Mouse (Mus musculus): ENCODE results near the gene Cxcr3. TPM values are rescaled to one million over a fixed set of nuclear protein-coding genes. Genes with fewer than 3 reads are reported as not detected.

Cxcr3 gene
- polyA plus RNA-seq, 2 experiments = 0.36 to 0.62 TPM

DNA sequence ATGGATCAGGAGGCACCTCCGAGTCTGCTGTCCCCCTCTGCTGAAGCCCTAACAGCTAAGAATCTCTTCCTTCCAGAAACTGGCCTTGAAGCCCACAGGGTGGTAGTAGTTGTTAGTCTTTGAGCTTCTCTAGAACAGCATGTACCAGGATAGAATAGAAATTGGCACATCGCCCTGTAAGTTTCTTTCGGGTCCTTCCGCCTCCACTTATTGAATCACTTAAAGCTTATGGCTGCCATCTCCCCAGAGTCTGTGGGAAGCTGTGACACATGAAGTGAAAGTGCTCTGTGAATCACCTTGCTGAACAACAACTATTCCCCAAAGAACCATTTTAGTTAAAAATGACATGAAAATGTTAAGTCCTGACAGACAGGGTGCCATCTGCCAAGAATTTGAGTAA lies 31.0 kb upstream of the Cxcr3 start:
- Histone ChIP-seq H3K27me3 (ENCODE audit: control insufficient read depth, insufficient read depth, low read length) (no peaks in the 10 kb centered on the region), H3K27ac (replicated peaks; ENCODE audit: low read depth, low read length) (no peak overlapping the region), H3K9me3 (ENCODE audit: control insufficient read depth, low read length) (no peaks in the 10 kb centered on the region), H3K4me2 (replicated peaks; ENCODE audit: low read depth, low read length, severe bottlenecking) (no peak overlapping the region), H3K4me3 (replicated peaks; ENCODE audit: low read length) (no peak overlapping the region), H3K36me3 (ENCODE audit: control insufficient read depth, insufficient read depth, low read length) (no peaks in the 10 kb centered on the region), H3K9ac (ENCODE audit: low read depth, low read length, severe bottlenecking) (no peak overlapping the region), H3K4me1 (ENCODE audit: control insufficient read depth, insufficient read depth, low read length) (no peaks in the 10 kb centered on the region)
- WGBS = 81% methylated on average over 4 of the region's 4 CpGs
- ATAC-seq (ENCODE audit: low FRiP score, low read depth) (no peak), DNase-seq (ENCODE audit: low spot score) (no peak)
- TF ChIP-seq POLR2A (IDR thresholded peaks at IDR 0.05; ENCODE audit: borderline replicate concordance, extremely low read depth, insufficient read depth, insufficient read length) = no peak

DNA sequence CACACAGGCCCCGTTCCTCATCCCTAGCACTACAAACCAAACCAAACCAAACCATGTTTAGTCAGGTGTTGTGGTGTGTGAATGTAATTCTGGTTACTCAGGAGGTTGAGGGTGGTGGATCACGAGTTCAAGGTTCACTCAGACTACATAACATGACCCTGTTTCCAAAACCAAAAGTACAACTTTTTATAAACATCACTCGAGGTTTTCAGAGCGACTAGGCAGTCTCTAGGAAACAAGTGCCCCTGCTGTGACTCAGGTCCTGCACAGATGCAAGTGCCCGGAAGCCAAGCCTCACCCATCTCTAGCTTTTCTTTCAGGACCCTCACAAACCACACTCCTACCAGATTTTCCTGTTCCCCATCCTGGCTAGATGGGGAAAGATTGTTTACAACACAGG lies 30.6 kb upstream of the Cxcr3 start:
- no peak for TF ChIP-seq POLR2A (IDR thresholded peaks at IDR 0.05; ENCODE audit: borderline replicate concordance, extremely low read depth, insufficient read depth, insufficient read length)
- WGBS = 78% methylated on average over 5 of the region's 5 CpGs
- H3K4me3 ChIP-seq (replicated peaks; ENCODE audit: low read length) = no peak overlapping the region
- H3K9me3 ChIP-seq (ENCODE audit: control insufficient read depth, low read length) = no peaks in the 10 kb centered on the region
- ATAC-seq (ENCODE audit: low FRiP score, low read depth) (no peak), DNase-seq (ENCODE audit: low spot score) (no peak)
- no peak overlapping the region for H3K27ac ChIP-seq (replicated peaks; ENCODE audit: low read depth, low read length)
- H3K4me2 ChIP-seq (replicated peaks; ENCODE audit: low read depth, low read length, severe bottlenecking) = no peak overlapping the region
- H3K4me1 ChIP-seq (ENCODE audit: control insufficient read depth, insufficient read depth, low read length) = no peaks in the 10 kb centered on the region
- no peaks in the 10 kb centered on the region for H3K27me3 ChIP-seq (ENCODE audit: control insufficient read depth, insufficient read depth, low read length)
- no peaks in the 10 kb centered on the region for H3K36me3 ChIP-seq (ENCODE audit: control insufficient read depth, insufficient read depth, low read length)
- no peak overlapping the region for H3K9ac ChIP-seq (ENCODE audit: low read depth, low read length, severe bottlenecking)

DNA sequence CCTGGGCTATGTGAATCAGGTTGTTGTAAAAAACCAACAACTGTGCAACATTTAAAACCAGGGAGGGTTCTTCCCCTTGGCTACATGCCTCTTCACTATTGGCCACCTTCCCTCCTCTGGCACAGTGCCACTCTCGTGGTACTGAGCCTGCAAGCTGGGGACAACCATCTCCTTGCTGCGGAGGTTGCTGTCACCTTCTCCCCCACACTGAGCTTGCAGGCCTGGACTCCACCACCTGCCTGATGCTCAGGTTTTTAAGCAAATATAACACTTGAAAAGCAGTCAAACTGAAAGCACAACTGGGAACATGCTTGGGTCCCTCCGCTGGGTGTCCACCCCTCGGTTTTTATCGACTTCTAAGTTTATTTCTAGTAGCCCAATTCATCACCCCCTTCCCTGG lies 20.4 kb upstream of the Cxcr3 start:
- TF ChIP-seq POLR2A (IDR thresholded peaks at IDR 0.05; ENCODE audit: borderline replicate concordance, extremely low read depth, insufficient read depth, insufficient read length) = no peak
- ATAC-seq (ENCODE audit: low FRiP score, low read depth) (no peak), DNase-seq (ENCODE audit: low spot score) (no peak)
- Histone ChIP-seq H3K4me1 (ENCODE audit: control insufficient read depth, insufficient read depth, low read length) (no peaks in the 10 kb centered on the region), H3K36me3 (ENCODE audit: control insufficient read depth, insufficient read depth, low read length) (no peaks in the 10 kb centered on the region), H3K27ac (replicated peaks; ENCODE audit: low read depth, low read length) (no peak overlapping the region), H3K9ac (ENCODE audit: low read depth, low read length, severe bottlenecking) (no peak overlapping the region), H3K27me3 (ENCODE audit: control insufficient read depth, insufficient read depth, low read length) (no peaks in the 10 kb centered on the region), H3K9me3 (ENCODE audit: control insufficient read depth, low read length) (no peaks in the 10 kb centered on the region), H3K4me3 (replicated peaks; ENCODE audit: low read length) (no peak overlapping the region), H3K4me2 (replicated peaks; ENCODE audit: low read depth, low read length, severe bottlenecking) (no peak overlapping the region)
- WGBS = 50% methylated on average over 4 of the region's 5 CpGs

DNA sequence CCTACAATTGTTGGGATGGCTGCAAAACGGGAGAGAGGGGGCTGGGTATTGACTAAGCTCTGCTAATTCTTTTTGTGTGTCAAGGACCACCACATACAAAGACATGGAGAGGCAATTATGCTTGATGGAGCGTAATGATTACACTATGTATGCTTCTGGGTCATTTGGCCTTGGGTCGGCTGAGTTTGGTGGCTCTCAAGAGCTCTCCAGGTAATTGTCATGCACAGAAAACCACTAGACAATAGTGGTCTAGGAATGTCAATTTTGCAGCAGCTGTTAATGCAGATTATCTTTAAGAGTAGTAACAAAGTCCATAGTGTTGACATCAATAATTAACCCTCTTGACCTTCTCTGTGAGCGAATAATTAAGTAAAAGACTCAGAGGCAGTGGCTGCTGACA lies 16.1 kb upstream of the Cxcr3 start:
- DNase-seq (ENCODE audit: low spot score) (no peak), ATAC-seq (ENCODE audit: low FRiP score, low read depth) (no peak)
- H3K27ac ChIP-seq (replicated peaks; ENCODE audit: low read depth, low read length) = no peak overlapping the region
- H3K9ac ChIP-seq (ENCODE audit: low read depth, low read length, severe bottlenecking) = no peak overlapping the region
- H3K27me3 ChIP-seq (ENCODE audit: control insufficient read depth, insufficient read depth, low read length) = no peaks in the 10 kb centered on the region
- 73% methylated on average over 4 of the region's 4 CpGs for WGBS
- H3K4me2 ChIP-seq (replicated peaks; ENCODE audit: low read depth, low read length, severe bottlenecking) = no peak overlapping the region
- no peaks in the 10 kb centered on the region for H3K36me3 ChIP-seq (ENCODE audit: control insufficient read depth, insufficient read depth, low read length)
- no peaks in the 10 kb centered on the region for H3K9me3 ChIP-seq (ENCODE audit: control insufficient read depth, low read length)
- no peak for TF ChIP-seq POLR2A (IDR thresholded peaks at IDR 0.05; ENCODE audit: borderline replicate concordance, extremely low read depth, insufficient read depth, insufficient read length)
- H3K4me3 ChIP-seq (replicated peaks; ENCODE audit: low read length) = no peak overlapping the region
- no peaks in the 10 kb centered on the region for H3K4me1 ChIP-seq (ENCODE audit: control insufficient read depth, insufficient read depth, low read length)

DNA sequence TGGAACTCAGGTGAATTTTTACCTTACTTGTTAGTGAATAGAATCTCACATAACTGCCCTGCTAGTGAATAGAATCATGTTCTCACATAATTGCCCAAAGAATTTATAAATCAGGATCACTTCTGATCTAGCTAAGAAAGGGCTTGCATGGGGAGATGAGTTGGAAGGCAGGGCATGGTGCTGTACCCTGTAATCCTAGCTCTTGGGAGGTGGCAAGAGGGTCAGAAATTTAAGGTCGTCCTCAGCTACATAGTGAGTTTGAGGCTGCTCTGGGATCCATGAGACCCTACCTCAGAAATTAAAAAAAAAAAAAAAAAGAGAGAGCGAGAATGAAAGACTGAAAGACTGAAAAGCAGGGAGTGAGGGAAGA lies 7.0 kb upstream of the Cxcr3 start:
- Histone ChIP-seq H3K36me3 (ENCODE audit: control insufficient read depth, insufficient read depth, low read length) (no peaks in the 10 kb centered on the region), H3K4me1 (ENCODE audit: control insufficient read depth, insufficient read depth, low read length) (no peaks in the 10 kb centered on the region), H3K9me3 (ENCODE audit: control insufficient read depth, low read length) (no peaks in the 10 kb centered on the region), H3K4me3 (replicated peaks; ENCODE audit: low read length) (no peak overlapping the region), H3K27ac (replicated peaks; ENCODE audit: low read depth, low read length) (no peak overlapping the region), H3K27me3 (ENCODE audit: control insufficient read depth, insufficient read depth, low read length) (no peaks in the 10 kb centered on the region; the same call in 1 of the 2 replicates), H3K9ac (ENCODE audit: low read depth, low read length, severe bottlenecking) (no peak overlapping the region), H3K4me2 (replicated peaks; ENCODE audit: low read depth, low read length, severe bottlenecking) (no peak overlapping the region)
- TF ChIP-seq POLR2A (IDR thresholded peaks at IDR 0.05; ENCODE audit: borderline replicate concordance, extremely low read depth, insufficient read depth, insufficient read length) = no peak
- WGBS = 73% methylated on average over 2 of the region's 2 CpGs
- no peak for ATAC-seq (ENCODE audit: low FRiP score, low read depth)
- no peak for DNase-seq (ENCODE audit: low spot score)

Measured in limb, embryonic 14.5 days (tissue).